Mouse (Mus musculus) lung, adult 2 months (tissue): ENCODE data around the gene Zfp346.

Source experiments
- CTCF ChIP-seq: fragments of 200-500 bp; IDR thresholded peaks from 2 replicates; pipeline ENCODE4 v1.5.1; 2011; ENCODE audit warnings: mild to moderate bottlenecking, low read length, control low read depth; ENCODE audit not compliant: insufficient read depth
- POLR2A ChIP-seq: fragments of 200-500 bp; IDR thresholded peaks from 2 replicates; pipeline ENCODE4 v1.6.1; 2011; ENCODE audit warnings: low read depth, mild to moderate bottlenecking, control low read depth, low read length, borderline replicate concordance; ENCODE audit errors: extremely low read depth

DNA sequence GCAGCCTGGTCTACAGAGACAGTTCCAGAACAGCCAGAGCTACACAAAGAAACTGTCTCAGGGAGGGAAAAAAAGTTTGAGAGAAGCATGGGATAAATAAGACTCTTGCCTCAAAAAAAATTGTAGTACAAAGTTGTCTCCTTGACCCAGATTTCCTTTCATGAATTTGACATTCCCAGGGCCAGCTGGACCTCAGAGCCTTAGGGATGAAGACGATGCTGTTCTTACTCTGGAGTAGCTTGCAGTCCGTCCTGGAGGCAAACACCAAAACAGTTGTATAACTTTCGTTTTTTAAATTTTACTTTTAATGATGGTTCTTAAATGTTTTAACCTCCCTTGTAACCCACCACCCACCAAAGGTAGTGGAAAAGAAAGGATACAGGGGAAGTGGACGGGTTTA, 2.0 kb downstream of the Zfp346 start:
- no peak for TF ChIP-seq CTCF
- TF ChIP-seq POLR2A, result no peak
